Mouse (Mus musculus) bone marrow macrophage, adult 2 months (primary cell): ENCODE measurements around the gene Dhx40.
"Not testable (repeated sequence)": the region's sequence is repeated elsewhere in the genome, so short reads cannot be mapped to it uniquely, and the experiment has no call there.

Experiments used
- CTCF ChIP-seq: IDR thresholded peaks from 2 replicates; pipeline ENCODE4 v1.5.1; 2012; ENCODE audit warnings: low read depth, mild to moderate bottlenecking, low read length, moderate library complexity
- POLR2A ChIP-seq: IDR thresholded peaks from 2 replicates; pipeline ENCODE4 v1.6.1; 2012; ENCODE audit warnings: mild to moderate bottlenecking, low read depth, low read length, borderline replicate concordance

DNA sequence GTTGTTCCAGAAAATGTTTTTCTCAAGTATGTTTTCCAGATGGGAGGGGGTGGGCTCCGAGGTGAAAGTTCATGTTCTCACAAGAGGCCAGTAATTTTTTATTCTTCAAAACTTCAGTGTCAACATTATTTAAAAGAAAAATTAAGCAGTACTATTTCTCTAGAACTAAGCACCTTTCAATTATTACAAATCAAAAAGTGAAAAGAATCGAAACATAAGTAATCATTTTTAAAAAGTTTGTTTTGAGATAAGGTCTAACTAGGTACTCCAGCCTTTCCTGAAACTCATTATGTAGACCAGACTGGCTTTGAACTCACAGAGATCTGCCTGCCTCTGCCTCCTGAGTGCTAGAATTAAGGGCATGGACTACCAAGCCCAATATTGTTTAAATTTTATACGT is 8.7 kb upstream of the Dhx40 start:
- not testable (repeated sequence) for TF ChIP-seq CTCF, POLR2A
